Mouse (Mus musculus) limb, embryonic 14.5 days (tissue): ENCODE results near the gene Map3k20. TPM values are rescaled to one million over a fixed set of nuclear protein-coding genes. Genes with fewer than 3 reads are reported as not detected.

Experiments
- ATAC-seq: fragments of 200-750 bp; cut with Nextera tagmentation; 2 replicates; pipeline ENCODE4 v1.8.0; 2017; ENCODE audit warnings: low read depth, moderate number of reproducible peaks, moderate TSS enrichment; ENCODE audit not compliant: low FRiP score
- DNase-seq: peaks from one replicate; pipeline ENCODE4 v3.0.0-alpha.2; 2015; ENCODE audit warnings: low spot score
- H3K27ac ChIP-seq: fragments of 300-500 bp; sonication (generic); replicated peaks from 2 replicates; pipeline ENCODE4 v1.5.1; 2014; ENCODE audit warnings: low read depth, mild to moderate bottlenecking, low read length, moderate library complexity, mixed read lengths
- H3K27me3 ChIP-seq: fragments of 300-500 bp; sonication (generic); 2 replicates; pipeline ENCODE4 v1.6.1; 2014; ENCODE audit warnings: low read length, mixed read lengths; ENCODE audit not compliant: control insufficient read depth, insufficient read depth
- H3K36me3 ChIP-seq: fragments of 300-500 bp; sonication (generic); 2 replicates; pipeline ENCODE4 v1.6.1; 2014; ENCODE audit warnings: mild to moderate bottlenecking, low read length, moderate library complexity, mixed read lengths; ENCODE audit not compliant: control insufficient read depth, insufficient read depth
- H3K4me1 ChIP-seq: fragments of 300-500 bp; sonication (generic); 2 replicates; pipeline ENCODE4 v1.6.1; 2014; ENCODE audit warnings: antibody characterized with exemption, low read length, mixed read lengths; ENCODE audit not compliant: control insufficient read depth, insufficient read depth
- H3K4me2 ChIP-seq: fragments of 300-500 bp; sonication (generic); replicated peaks from 2 replicates; pipeline ENCODE4 v1.6.1; 2014; ENCODE audit warnings: low read depth, mild to moderate bottlenecking, low read length, moderate library complexity; ENCODE audit not compliant: severe bottlenecking
- H3K4me3 ChIP-seq: fragments of 300-500 bp; sonication (generic); replicated peaks from 2 replicates; pipeline ENCODE4 v1.5.1; 2014; ENCODE audit warnings: low read length
- H3K9ac ChIP-seq: fragments of 300-500 bp; sonication (generic); 2 replicates; pipeline ENCODE4 v1.6.1; 2014; ENCODE audit warnings: mild to moderate bottlenecking, low read depth, low read length, moderate library complexity; ENCODE audit not compliant: severe bottlenecking
- H3K9me3 ChIP-seq: fragments of 300-500 bp; sonication (generic); 2 replicates; pipeline ENCODE4 v1.6.1; 2016; ENCODE audit warnings: low read length; ENCODE audit not compliant: control insufficient read depth
- POLR2A ChIP-seq: fragments of 200-500 bp; IDR thresholded peaks from 2 replicates; pipeline ENCODE4 v1.8.0; 2012; ENCODE audit warnings: inconsistent platforms, mild to moderate bottlenecking, moderate library complexity, borderline replicate concordance; ENCODE audit not compliant: insufficient read depth, insufficient read length; ENCODE audit errors: extremely low read depth
- WGBS: fragments of 180-500 bp; shearing (Covaris S2); extraction: QIAGEN DNeasy Blood & Tissue Kit; methylation state at CpG from one replicate; pipeline ENCODE4 v1.1.7; 2014; 5-methylcytosine and 5-hydroxymethylcytosine counted together
- polyA plus RNA-seq, 2 experiments: library from polyadenylated mRNA; depleted of rRNA in 1 of 2; stranded (reverse) in 1 of 2; unstranded in 1 of 2; fragments of >200 nt; fragmentation: Nextera tagmentation in 1 of 2; extraction: Ambion mirVana in 1 of 2; gene quantifications; 2 replicates each; pipeline versions ENCODE4 v1.2.1 to v1.2.3; 2012 to 2014

The Map3k20 gene
- polyA plus RNA-seq, 2 experiments, result 14.6 to 18.2 TPM

DNA sequence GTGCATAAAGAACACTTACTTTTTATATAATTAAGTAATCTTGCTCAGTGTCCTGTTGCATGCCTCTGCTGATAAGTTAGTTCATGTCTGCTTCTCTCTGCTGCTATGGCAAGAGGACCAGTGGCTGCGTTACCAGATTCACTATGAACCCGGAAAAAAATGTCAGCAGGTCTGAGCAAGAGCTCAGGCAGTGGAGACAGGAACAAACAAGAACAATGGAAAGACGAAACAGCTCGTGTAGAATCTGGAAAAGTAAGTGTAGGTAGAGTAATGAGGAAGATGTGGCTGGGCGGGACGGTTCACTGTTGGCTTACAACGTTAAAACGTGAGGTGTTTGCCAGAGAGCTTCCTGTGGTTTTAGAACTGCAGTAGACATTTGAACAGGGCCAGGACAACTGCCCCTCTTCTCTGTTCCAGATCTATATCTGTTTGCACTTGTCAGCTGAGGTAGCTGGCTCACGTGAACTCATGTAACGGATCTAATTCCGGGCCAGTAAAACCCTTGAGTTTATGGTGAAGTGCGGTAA lies 45.6 kb downstream of the Map3k20 start:
- Histone ChIP-seq H3K4me3 (no peak overlapping the region), H3K4me1 (no peaks in the 10 kb centered on the region), H3K27me3 (no peaks in the 10 kb centered on the region), H3K4me2 (no peak overlapping the region), H3K9ac (no peak overlapping the region), H3K36me3 (no peaks in the 10 kb centered on the region), H3K9me3 (no peaks in the 10 kb centered on the region), H3K27ac (no peak overlapping the region)
- DNase-seq (no peak), ATAC-seq (no peak)
- TF ChIP-seq POLR2A, result no peak
- 64% methylated on average over 12 of the region's 12 CpGs for WGBS

DNA sequence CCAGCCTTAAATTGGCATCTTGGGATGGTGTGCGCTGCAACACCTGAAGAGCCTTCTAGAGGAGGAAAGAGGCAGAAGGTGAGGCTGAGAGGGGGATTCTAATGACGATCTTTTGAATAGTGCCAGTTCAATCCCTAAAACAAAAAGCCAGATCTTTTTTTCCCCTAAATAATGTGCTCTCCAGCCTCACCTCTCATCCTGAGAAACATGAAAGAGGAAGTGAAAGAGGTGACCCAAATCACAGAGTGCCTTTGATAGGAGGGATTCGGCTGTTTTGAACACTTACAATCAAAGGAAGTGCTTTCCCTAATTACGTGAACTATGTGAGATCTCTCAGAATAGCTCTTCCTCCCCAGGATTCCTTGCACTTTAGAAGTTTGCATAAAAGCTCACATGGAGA lies 46.6 kb downstream of the Map3k20 start:
- no peak for ATAC-seq
- H3K9me3 ChIP-seq, result no peaks in the 10 kb centered on the region
- no peak overlapping the region for H3K9ac ChIP-seq
- H3K4me1 ChIP-seq, result no peaks in the 10 kb centered on the region
- H3K36me3 ChIP-seq, result no peaks in the 10 kb centered on the region
- no peaks in the 10 kb centered on the region for H3K27me3 ChIP-seq
- DNase-seq, result no peak
- H3K27ac ChIP-seq, result no peak overlapping the region
- WGBS, result 72% methylated on average over 4 of the region's 4 CpGs
- H3K4me2 ChIP-seq, result no peak overlapping the region
- no peak for TF ChIP-seq POLR2A
- no peak overlapping the region for H3K4me3 ChIP-seq

DNA sequence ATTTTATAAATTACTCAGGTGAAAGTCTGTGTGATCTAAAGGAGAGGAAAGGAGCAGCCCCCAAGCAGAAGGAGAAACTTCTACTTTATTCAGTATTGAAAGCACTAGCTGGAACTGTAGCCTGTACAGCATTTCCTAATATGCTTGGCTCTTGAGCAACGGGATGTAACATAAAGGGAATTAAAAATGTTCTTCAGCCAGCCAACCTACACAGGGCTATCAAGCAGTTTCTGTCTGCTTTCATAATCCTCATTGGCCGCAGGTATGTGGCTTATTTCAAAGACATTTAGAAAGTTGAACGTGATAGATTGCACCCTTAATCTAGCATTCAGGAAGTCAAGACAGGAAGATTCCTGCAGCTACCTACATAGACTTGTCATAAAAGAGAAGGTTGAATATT lies 47.8 kb downstream of the Map3k20 start:
- Histone ChIP-seq H3K36me3 (no peaks in the 10 kb centered on the region), H3K27ac (no peak overlapping the region), H3K27me3 (no peaks in the 10 kb centered on the region), H3K4me1 (no peaks in the 10 kb centered on the region), H3K9me3 (no peaks in the 10 kb centered on the region), H3K9ac (no peak overlapping the region), H3K4me3 (no peak overlapping the region), H3K4me2 (no peak overlapping the region)
- ATAC-seq (no peak), DNase-seq (no peak)
- no peak for TF ChIP-seq POLR2A
- whole genome bisulfite sequencing, result 84% methylated on average over 3 of the region's 3 CpGs

DNA sequence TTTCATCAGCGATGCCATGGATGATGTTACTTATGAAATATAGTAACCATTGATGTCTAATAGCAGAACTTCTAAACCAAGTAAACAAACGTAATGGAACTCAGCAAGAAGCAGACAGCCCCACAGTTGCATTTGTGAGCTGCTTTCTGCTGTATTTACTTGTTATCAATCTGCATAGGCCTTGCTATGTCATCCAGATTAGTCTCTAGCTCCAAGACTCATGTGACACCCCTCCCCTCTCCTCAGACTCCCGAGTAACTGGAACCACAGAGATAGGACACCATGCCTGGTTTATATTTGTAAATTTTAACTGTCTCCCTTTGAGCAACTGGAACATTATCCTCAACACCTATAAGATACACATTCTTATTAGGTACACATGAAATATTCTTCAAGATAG lies 51.4 kb downstream of the Map3k20 start:
- no peak for ATAC-seq
- 92% methylated on average over 3 of the region's 3 CpGs for WGBS

DNA sequence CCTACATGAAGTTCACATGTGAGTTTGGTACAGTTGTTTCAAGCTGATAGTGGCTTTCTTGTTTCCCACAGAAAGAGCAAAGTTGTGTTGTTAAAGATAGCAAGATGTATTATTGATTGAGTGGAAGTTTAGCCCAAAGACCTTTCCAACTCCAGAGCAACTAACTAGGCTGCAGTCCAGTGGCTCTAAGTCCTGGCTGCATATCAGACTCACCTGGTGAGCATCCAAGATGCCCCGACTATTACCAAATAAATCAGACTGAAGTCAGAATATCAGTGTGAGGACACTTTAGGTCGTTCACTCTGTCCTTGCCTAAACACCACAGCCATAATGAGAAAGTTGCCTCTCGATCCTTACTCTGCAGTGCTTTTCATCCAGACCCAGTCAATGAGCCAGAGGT lies 59.8 kb downstream of the Map3k20 start:
- Histone ChIP-seq H3K9me3 (no peaks in the 10 kb centered on the region), H3K36me3 (no peaks in the 10 kb centered on the region), H3K27ac (no peak overlapping the region), H3K9ac (no peak overlapping the region), H3K4me2 (no peak overlapping the region), H3K4me1 (peaks cover 5% of the 10 kb centered on the region; the same call in 1 of the 2 replicates), H3K4me3 (no peak overlapping the region), H3K27me3 (no peaks in the 10 kb centered on the region)
- no peak for DNase-seq
- TF ChIP-seq POLR2A, result no peak
- ATAC-seq, result no peak
- WGBS, result 95% methylated on average over 3 of the region's 3 CpGs

More for the DNA sequence above, 51.4 kb downstream of the Map3k20 start:
- H3K9ac ChIP-seq, result no peak overlapping the region
- H3K27ac ChIP-seq, result no peak overlapping the region
- H3K4me1 ChIP-seq, result no peaks in the 10 kb centered on the region
- H3K36me3 ChIP-seq, result no peaks in the 10 kb centered on the region
- no peak for DNase-seq
- no peak for TF ChIP-seq POLR2A
- H3K27me3 ChIP-seq, result no peaks in the 10 kb centered on the region
- H3K9me3 ChIP-seq, result no peaks in the 10 kb centered on the region
- H3K4me3 ChIP-seq, result no peak overlapping the region
- H3K4me2 ChIP-seq, result no peak overlapping the region

DNA sequence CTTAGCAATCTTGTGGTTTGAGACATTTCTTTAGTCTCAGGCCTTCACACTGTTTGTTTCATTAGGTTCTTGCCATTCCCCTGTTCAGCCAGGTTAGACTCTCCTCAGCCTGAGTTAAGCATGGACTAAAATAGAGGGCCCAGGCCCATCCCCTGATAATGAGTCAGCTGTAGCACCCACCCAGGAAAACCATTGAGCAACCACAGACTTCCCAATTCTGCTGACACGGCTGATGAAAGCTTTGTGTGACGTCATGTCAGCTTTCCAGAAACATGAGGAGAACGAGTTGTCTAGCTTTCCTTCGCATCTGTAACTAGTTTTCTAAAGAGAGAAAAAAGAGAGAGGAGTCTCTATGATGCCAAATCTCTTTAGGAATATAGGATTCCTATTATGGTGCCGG lies 65.9 kb downstream of the Map3k20 start:
- H3K9me3 ChIP-seq, result no peaks in the 10 kb centered on the region
- ATAC-seq (no peak), DNase-seq (no peak)
- peaks cover 5% of the 10 kb centered on the region; the same call in 1 of the 2 replicates for H3K4me1 ChIP-seq
- no peak overlapping the region for H3K4me2 ChIP-seq
- 70% methylated on average over 5 of the region's 5 CpGs for WGBS
- H3K36me3 ChIP-seq, result no peaks in the 10 kb centered on the region
- H3K4me3 ChIP-seq, result no peak overlapping the region
- no peaks in the 10 kb centered on the region for H3K27me3 ChIP-seq
- no peak overlapping the region for H3K9ac ChIP-seq
- TF ChIP-seq POLR2A, result no peak
- no peak overlapping the region for H3K27ac ChIP-seq
